Mouse (Mus musculus) kidney, embryonic 14.5 days (tissue): ENCODE data around the gene Adam21. TPM values are rescaled to one million over a fixed set of nuclear protein-coding genes. Genes with fewer than 3 reads are reported as not detected.
"Not testable (repeated sequence)": the region's sequence is repeated elsewhere in the genome, so short reads cannot be mapped to it uniquely, and the experiment has no call there.

Experiments
- ATAC-seq: fragments of 200-750 bp; cut with Nextera tagmentation; 2 replicates; pipeline ENCODE4 v1.8.0; 2017; ENCODE audit warnings: moderate number of reproducible peaks, mild to moderate bottlenecking, moderate TSS enrichment, moderate library complexity; ENCODE audit not compliant: low FRiP score, low TSS enrichment
- H3K27ac ChIP-seq: fragments of 300-500 bp; sonication (generic); 2 replicates; pipeline ENCODE4 v1.5.1; 2014; ENCODE audit warnings: low read depth, mild to moderate bottlenecking, low read length, moderate library complexity, mixed read lengths
- H3K27me3 ChIP-seq: fragments of 300-500 bp; sonication (generic); 2 replicates; pipeline ENCODE4 v1.6.1; 2014; ENCODE audit warnings: mild to moderate bottlenecking, low read length; ENCODE audit not compliant: control insufficient read depth, insufficient read depth
- H3K36me3 ChIP-seq: fragments of 300-500 bp; sonication (generic); 2 replicates; pipeline ENCODE4 v1.6.1; 2014; ENCODE audit warnings: low read length, mixed read lengths; ENCODE audit not compliant: control insufficient read depth, insufficient read depth
- H3K4me1 ChIP-seq: fragments of 300-500 bp; sonication (generic); 2 replicates; pipeline ENCODE4 v1.6.1; 2014; ENCODE audit warnings: low read length, mixed read lengths; ENCODE audit not compliant: control insufficient read depth, insufficient read depth
- H3K4me2 ChIP-seq: fragments of 300-500 bp; sonication (generic); replicated peaks from 2 replicates; pipeline ENCODE4 v1.6.1; 2014; ENCODE audit warnings: low read depth, mild to moderate bottlenecking, low read length
- H3K4me3 ChIP-seq: fragments of 300-500 bp; sonication (generic); 2 replicates; pipeline ENCODE4 v1.5.1; 2014; ENCODE audit warnings: mild to moderate bottlenecking, low read length
- H3K9ac ChIP-seq: fragments of 300-500 bp; sonication (generic); 2 replicates; pipeline ENCODE4 v1.6.1; 2014; ENCODE audit warnings: low read depth, mild to moderate bottlenecking, low read length, moderate library complexity
- H3K9me3 ChIP-seq: fragments of 300-500 bp; sonication (generic); 2 replicates; pipeline ENCODE4 v1.6.1; 2016; ENCODE audit warnings: low read length; ENCODE audit not compliant: control insufficient read depth
- WGBS: fragments of 180-500 bp; shearing (Covaris S2); extraction: QIAGEN DNeasy Blood & Tissue Kit; methylation state at CpG from one replicate; pipeline ENCODE4 v1.1.7; 2014; 5-methylcytosine and 5-hydroxymethylcytosine counted together
- polyA plus RNA-seq: library from polyadenylated mRNA; unstranded; fragments of >200 nt; fragmentation: Nextera tagmentation; extraction: Ambion mirVana; gene quantifications from 2 replicates; pipeline ENCODE4 v1.2.1, GENCODE M21; 2014

Gene Adam21
- polyA plus RNA-seq, 1 experiment from 2014 or later, result 0.58 TPM

DNA sequence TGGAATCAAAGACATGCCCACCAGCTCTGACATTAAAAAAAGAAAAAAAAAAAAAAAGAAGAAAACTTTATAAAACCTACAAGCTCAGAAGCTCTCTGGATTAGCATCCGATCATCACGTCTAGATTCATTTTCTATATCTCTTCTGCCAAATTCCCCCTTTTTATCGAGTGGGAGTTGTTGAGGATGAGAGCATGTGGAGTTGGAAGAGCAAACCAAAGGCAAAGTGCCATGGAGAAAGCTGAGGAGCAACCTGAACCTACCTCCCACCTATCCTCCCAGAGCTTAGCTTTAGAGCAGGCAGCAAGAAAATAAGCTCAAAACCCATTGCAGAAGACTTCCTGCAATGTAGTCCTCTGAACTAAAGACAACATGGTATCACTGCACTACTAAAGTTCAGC, 4.1 kb downstream of the Adam21 start:
- ATAC-seq, result no peak
- 96% methylated on average over 3 of the region's 3 CpGs for WGBS
- H3K4me3 ChIP-seq, result no peak overlapping the region
- no peak overlapping the region for H3K9ac ChIP-seq
- no peak overlapping the region for H3K27ac ChIP-seq
- no peaks in the 10 kb centered on the region for H3K36me3 ChIP-seq
- no peaks in the 10 kb centered on the region for H3K27me3 ChIP-seq
- no peaks in the 10 kb centered on the region for H3K4me1 ChIP-seq
- H3K9me3 ChIP-seq, result no peaks in the 10 kb centered on the region
- H3K4me2 ChIP-seq, result no peak overlapping the region

- Histone ChIP-seq H3K9me3 (no peaks in the 10 kb centered on the region), H3K4me1 (no peaks in the 10 kb centered on the region), H3K4me2 (no peak overlapping the region), H3K27ac (no peak overlapping the region), H3K36me3 (no peaks in the 10 kb centered on the region), H3K4me3 (no peak overlapping the region), H3K9ac (no peak overlapping the region), H3K27me3 (no peaks in the 10 kb centered on the region)
- WGBS, result 86% methylated on average over 3 of the region's 3 CpGs
- no peak for ATAC-seq
Observed at GRCm38 (mm10) chr12:81549286-81549685, 19.0 kb downstream of the Adam21 start.

- no peak overlapping the region for H3K4me2 ChIP-seq
- 71% methylated on average over 4 of the region's 4 CpGs for WGBS
- no peaks in the 10 kb centered on the region for H3K36me3 ChIP-seq
Observed at GRCm38 (mm10) chr12:81547163-81547562, 21.1 kb downstream of the Adam21 start.

DNA sequence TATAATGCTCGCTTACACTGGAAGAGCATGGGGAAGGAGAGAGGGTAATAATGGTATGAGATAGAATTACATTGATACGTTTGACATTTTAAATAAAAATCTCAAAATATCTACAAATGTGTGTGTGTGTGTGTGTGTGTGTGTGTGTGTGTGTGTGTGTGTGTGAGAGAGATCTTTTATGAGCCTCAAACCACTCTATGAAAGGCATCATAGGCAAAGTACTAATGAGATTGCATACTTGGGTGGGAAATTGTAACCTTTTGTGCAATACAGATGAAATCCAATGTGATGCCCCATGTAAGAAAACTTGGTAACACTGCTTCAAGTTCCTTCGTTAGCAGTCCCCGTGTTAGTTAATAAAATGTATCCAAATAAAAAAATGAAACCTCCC, 35.2 kb downstream of the Adam21 start:
- Histone ChIP-seq H3K9me3 (no peaks in the 10 kb centered on the region), H3K4me2 (peak overlapping the region; percentile 44), H3K27me3 (no peaks in the 10 kb centered on the region), H3K27ac (no peak overlapping the region), H3K4me3 (peak overlapping the region; percentile 85), H3K4me1 (peaks cover 7% of the 10 kb centered on the region; the same call in 1 of the 2 replicates), H3K36me3 (no peaks in the 10 kb centered on the region), H3K9ac (peak overlapping the region; percentile 67)
- 37% methylated on average over 4 of the region's 4 CpGs for WGBS
- ATAC-seq, result no peak; the same call in 1 of the 2 replicates

More at GRCm38 (mm10) chr12:81547163-81547562, 21.1 kb downstream of the Adam21 start:
- Histone ChIP-seq H3K27me3 (no peaks in the 10 kb centered on the region), H3K4me1 (no peaks in the 10 kb centered on the region), H3K4me3 (no peak overlapping the region), H3K27ac (no peak overlapping the region), H3K9ac (no peak overlapping the region), H3K9me3 (no peaks in the 10 kb centered on the region)
- no peak for ATAC-seq

GRCm38 (mm10) chr12:81532316-81533028, 35.8 kb downstream of the Adam21 start, which contains the start of the genes Gm20498 and Synj2bp:
TSS of gene Gm20498 (minus strand) at chr12:81532905.
TSS of gene Synj2bp (minus strand) at chr12:81532911.
- peak within 1 kb of the TSS; percentile 67 for H3K9ac ChIP-seq
- ATAC-seq, result peak; percentile 92
- H3K27ac ChIP-seq, result peak within 1 kb of the TSS; percentile 62; the same call in 1 of the 2 replicates

DNA sequence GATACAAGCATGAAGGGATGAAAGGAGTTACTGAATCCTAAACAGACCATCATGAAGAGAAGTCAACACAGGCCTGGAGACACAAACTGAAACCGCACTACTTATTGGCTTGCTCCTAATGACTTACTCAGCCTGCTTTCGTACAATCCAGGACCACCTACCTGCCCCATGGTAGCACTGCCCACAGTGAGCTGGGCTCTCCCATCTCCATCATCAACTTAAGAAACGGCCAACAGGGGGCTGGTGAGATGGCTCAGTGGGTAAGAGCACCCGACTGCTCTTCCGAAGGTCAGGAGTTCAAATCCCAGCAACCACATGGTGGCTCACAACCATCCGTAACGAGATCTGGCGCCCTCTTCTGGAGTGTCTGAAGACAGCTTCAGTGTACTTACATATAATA, 37.7 kb downstream of the Adam21 start:
- WGBS, result 82% methylated on average over 5 of the region's 8 CpGs
- H3K9me3 ChIP-seq, result not testable (repeated sequence)

More at GRCm38 (mm10) chr12:81532316-81533028, 35.8 kb downstream of the Adam21 start, which contains the start of the genes Gm20498 and Synj2bp:
- H3K27me3 ChIP-seq, result no peaks in the 10 kb centered on the region
- peak within 1 kb of the TSS; percentile 44 for H3K4me2 ChIP-seq
- WGBS, result under 1% methylated on average over 46 of the region's 46 CpGs
- peak within 1 kb of the TSS; percentile 85 for H3K4me3 ChIP-seq
- H3K36me3 ChIP-seq, result no peaks in the 10 kb centered on the region
- peaks cover 7% of the 10 kb centered on the region; the same call in 1 of the 2 replicates for H3K4me1 ChIP-seq
- H3K9me3 ChIP-seq, result no peaks in the 10 kb centered on the region

More for the DNA sequence above, 37.7 kb downstream of the Adam21 start:
- ATAC-seq, H3K4me3 ChIP-seq, H3K4me1 ChIP-seq, H3K27ac ChIP-seq, H3K9ac ChIP-seq, H3K36me3 ChIP-seq, H3K27me3 ChIP-seq, H3K4me2 ChIP-seq: not testable (repeated sequence)

Other genes starting within 250 kb of the Adam21 start
- 0.20 and 0.41 TPM in 2 replicates for gene Slc8a3, start 235.3 kb downstream of the Adam21 start, polyA plus RNA-seq
- gene Gm4787, start 189.0 kb downstream of the Adam21 start, polyA plus RNA-seq, result 0.26 and 0.53 TPM in 2 replicates
- gene Adam4, start 146.5 kb downstream of the Adam21 start, polyA plus RNA-seq, result 0.92 and 0.96 TPM in 2 replicates
- gene Cox16, start 83.3 kb downstream of the Adam21 start, polyA plus RNA-seq, result 125 and 173 TPM in 2 replicates
- 24.4 and 31.8 TPM in 2 replicates for gene Gm20498, start 35.6 kb downstream of the Adam21 start, polyA plus RNA-seq
- 40.8 and 41.3 TPM in 2 replicates for gene Synj2bp, start 35.6 kb downstream of the Adam21 start, polyA plus RNA-seq
- 72.3 and 95.9 TPM in 2 replicates for gene Med6, start 26.5 kb upstream of the Adam21 start, polyA plus RNA-seq
- 0.55 and 1.2 TPM in 2 replicates for gene Ttc9, start 62.8 kb upstream of the Adam21 start, polyA plus RNA-seq
- gene Map3k9, start 212.7 kb upstream of the Adam21 start, polyA plus RNA-seq, result 0.99 and 1.9 TPM in 2 replicates